Mouse (Mus musculus): ENCODE measurements at regions not wholly inside any gene's neighbourhood (a gene's known extent, or its start where the extent isn't known, plus 50 kb on each side); places are given as distances from the start of the nearest gene placed in this dataset.

- TF ChIP-seq POLR2A (IDR thresholded peaks at IDR 0.05; ENCODE audit: borderline replicate concordance, extremely low read depth, insufficient read depth, insufficient read length, poor library complexity, severe bottlenecking), result no peak
- TF ChIP-seq CTCF (IDR thresholded peaks at IDR 0.05; ENCODE audit: borderline replicate concordance, extremely low read depth, insufficient read depth, insufficient read length), result no peak
Measured at GRCm38 (mm10) chr8:34731096-34731999, 619.8 kb upstream of the Gm10131 start.

All from brain, embryonic 14.5 days (tissue).